Mouse (Mus musculus) retina, postnatal 7 days (tissue): Measurements from ENCODE around the gene Mterf1a.
"Not testable (repeated sequence)": the region's sequence is repeated elsewhere in the genome, so short reads cannot be mapped to it uniquely, and the experiment has no call there.

ENCODE experiments used
- DNase-seq: peaks from one replicate; pipeline ENCODE4 v3.0.0-alpha.2; 2012; ENCODE audit warnings: low read depth, low spot score

Mterf1a gene

GRCm38 (mm10) chr5:3893459-3894293, at the start of gene Mterf1a:
TSS of gene Mterf1a (minus strand) at chr5:3893933.
- DNase-seq, result not testable (repeated sequence)

- not testable (repeated sequence) for DNase-seq
Observed at GRCm38 (mm10) chr5:3943169-3943568, 49.4 kb upstream of the Mterf1a start.

DNA sequence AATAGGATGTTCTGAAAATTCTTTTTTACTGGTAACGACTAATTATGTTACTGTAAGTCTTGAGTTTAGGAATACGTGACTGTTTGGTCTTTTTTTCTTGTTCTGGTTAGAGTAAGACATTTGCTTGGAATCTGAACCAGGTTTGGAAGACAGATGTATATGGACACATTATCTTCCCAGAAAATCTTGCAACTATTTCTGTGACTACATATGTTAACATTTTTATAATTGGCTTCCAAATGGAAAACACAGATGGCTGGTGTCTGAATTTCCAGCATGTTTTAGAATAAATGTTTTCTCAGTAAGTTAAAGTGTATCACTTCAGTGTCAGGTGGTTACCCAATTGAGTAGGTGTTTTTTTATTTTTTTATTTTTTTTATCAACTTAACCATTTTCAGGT, 47.5 kb upstream of the Mterf1a start:
- DNase-seq, result no peak

DNA sequence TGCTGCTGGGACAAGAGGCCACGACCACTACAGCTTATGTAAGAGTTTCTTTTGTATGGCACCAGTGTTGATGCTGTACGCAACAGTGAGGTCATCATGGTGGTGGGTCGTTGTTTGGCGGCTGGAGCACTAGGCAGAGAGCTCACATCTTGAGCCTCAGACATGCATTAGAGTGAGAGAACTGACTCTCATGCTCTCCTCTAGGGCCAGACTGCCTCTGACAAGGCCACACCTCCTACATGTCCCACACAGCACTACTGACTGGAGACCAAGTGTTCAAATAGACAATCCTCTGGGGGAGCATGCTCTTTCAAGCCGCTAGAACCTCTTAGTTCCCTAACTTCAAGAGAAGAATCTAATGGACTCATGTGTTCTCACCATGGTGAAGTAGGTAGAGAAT, 45.6 kb upstream of the Mterf1a start:
- no peak for DNase-seq

DNA sequence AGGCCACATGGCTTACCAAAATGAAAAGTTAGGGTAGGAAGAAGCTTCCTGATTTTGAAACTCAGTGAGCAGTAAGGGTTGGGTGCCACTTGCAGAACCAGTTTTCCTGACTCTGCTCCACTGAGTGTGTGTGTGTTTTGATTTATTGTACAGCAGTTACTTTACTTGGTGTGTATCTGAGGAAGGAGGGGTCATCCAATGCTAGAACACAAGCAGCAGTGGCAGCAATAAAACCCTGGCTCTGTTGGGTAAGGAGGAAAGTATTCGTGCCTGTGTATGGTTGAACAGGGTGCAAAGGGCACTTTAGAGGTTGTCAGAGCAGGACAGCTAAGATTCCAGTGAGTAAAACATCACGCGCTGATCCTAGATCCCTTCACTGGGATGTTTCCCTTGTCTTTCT, 45.2 kb upstream of the Mterf1a start:
- no peak for DNase-seq

DNA sequence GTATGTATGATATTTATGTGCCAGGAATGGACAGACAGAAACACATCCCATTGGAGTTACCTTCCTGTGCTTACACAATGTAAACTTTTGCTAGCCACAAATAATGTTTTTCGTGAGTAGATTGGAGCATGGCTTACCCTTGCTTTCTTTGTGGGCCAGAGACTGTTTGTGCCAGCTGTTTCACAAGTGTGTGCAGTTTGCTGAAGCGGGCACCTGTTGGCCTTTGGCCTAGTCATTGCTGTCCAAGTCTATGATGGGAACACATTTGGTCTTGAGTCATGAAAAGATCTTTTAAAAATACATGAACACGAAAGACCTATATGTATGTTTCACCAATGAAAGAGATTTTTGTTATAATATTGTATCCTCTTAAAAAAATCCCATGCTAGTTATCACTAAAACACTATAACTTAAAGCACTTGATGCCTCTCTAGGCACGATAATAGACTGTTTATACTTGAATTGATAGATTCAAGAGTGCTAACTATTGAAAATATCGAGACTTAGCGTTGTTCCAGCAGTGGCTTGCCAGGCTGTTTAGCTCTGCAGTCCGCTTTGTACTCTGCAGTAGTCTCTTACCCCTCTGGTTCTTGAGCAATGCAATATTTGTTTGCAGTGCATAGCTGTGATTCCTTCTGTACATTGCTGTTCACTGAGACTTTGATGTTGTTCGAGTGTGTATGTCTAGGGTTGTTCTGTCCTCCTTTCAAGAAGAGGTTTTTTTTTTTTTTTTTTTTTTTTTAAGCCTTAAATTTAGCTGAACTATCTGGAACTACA, 42.2 kb upstream of the Mterf1a start:
- no peak for DNase-seq

- DNase-seq, result no peak
Observed at GRCm38 (mm10) chr5:3935266-3935665, 41.5 kb upstream of the Mterf1a start.

- no peak for DNase-seq
Observed at GRCm38 (mm10) chr5:3933551-3933950, 39.8 kb upstream of the Mterf1a start.

- no peak for DNase-seq
Observed at GRCm38 (mm10) chr5:3931636-3932035, 37.9 kb upstream of the Mterf1a start.

- no peak for DNase-seq
Observed at GRCm38 (mm10) chr5:3930760-3931159, 37.0 kb upstream of the Mterf1a start.

DNA sequence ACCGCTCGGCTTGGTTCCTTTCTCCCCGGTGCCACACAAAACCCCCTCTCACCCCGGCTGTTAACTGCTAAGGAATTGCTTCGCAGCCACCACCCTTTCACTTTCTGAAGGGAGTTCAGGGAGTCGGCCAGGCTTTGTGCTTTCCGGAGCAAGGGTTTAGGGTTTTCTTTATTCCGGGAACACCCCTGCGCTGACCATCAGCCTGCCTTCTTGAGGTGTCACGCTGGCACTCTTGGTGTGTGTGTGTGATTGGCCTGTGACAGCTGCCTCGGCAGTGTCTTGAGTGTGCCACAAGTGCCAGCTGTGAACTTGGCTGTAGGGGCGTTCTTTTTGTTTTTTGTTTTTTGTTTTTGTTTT, 34.9 kb upstream of the Mterf1a start:
- DNase-seq, result no peak

- DNase-seq, result peak; percentile 39
Observed at GRCm38 (mm10) chr5:3927801-3928689, 34.3 kb upstream of the Mterf1a start, which contains the start of gene Akap9. TSS of gene Akap9 (plus strand) at chr5:3928054.

GRCm38 (mm10) chr5:3926666-3927065, 32.9 kb upstream of the Mterf1a start:
- DNase-seq, result no peak

DNA sequence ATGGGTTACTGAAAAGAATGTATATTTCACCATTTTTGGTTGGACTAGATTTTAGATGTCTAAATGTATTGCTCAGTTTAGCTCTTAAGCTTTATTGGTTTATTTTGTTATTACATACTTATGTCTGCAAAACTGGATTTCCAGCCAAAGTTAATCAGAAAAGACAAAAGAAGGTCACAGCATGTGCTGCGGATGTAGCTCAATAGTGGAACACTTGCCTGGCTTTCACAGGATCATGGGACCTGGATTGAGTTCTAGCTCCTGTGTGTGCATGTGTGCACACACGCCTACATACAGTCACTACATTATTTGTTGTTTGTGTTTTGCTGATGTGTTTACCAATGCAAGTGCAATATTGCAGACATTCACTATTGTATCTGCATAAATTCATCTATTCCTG, 28.6 kb upstream of the Mterf1a start:
- no peak for DNase-seq

- no peak for DNase-seq
Observed at GRCm38 (mm10) chr5:3905471-3905870, 11.7 kb upstream of the Mterf1a start.

- not testable (repeated sequence) for DNase-seq
Observed at GRCm38 (mm10) chr5:3894294-3894619, 524 bp upstream of the Mterf1a start.

- no peak for DNase-seq
Observed at GRCm38 (mm10) chr5:3889201-3889600, 4.5 kb downstream of the Mterf1a start.

DNA sequence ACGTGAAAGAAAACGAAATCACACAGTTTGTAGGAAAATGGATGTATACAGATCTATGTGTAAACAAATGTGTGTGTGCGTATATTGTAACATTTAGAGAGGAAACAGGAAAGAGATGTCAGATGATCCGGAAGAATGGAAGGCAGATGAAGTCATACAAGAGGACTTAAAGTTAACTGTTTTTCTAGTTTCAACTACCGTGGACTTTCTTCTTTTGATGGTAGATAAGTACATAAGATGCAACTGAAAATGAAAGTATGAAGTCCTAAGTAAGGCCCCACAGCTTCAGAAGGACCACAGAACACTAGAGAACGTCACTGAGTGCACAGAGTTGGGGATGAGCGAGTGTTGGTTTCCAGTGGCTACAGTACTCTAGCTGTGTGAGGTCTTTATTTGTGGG, 6.9 kb downstream of the Mterf1a start:
- not testable (repeated sequence) for DNase-seq

DNA sequence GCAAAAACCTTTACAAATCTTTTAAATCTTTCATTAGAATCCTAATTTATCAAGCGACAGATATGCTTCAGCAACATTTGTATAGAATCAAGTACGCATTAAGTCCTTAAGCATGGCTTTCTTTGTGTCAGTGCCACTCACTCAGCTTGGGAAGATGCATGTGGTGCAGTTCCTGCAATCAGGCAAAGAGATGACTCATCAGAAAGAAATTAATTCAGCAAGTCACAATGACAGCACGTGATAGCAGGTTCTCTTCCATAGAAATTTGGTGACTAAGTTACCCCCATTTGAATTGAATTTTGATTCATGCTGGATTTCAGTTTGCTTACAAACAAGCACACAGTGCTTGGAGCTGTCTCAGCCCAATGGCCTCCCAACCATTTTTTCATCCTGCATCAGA, 20.2 kb downstream of the Mterf1a start:
- no peak for DNase-seq

GRCm38 (mm10) chr5:3872348-3872747, 21.4 kb downstream of the Mterf1a start:
- no peak for DNase-seq

DNA sequence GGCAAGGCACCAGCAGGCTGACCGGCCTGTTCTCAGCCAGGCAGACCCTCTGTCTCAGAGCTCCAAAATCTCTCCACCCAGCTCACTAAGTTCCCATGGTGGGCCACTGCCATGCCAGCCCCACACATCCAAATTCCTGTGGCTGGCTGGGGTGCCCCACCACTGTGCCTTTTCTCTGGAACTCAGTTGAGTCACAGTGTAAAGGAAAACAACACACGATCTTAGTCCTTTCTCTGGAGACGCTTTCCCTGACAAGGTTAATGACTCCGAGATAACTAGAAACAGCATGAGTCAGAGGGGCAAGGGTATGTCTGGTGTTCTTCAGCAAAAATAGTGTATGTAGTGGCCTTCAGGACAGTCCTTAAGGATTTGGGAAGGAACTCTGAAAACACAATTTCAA, 23.6 kb downstream of the Mterf1a start:
- no peak for DNase-seq

- no peak for DNase-seq
Observed at GRCm38 (mm10) chr5:3845026-3845425, 48.7 kb downstream of the Mterf1a start, which contains the start of gene Lrrd1. TSS of gene Lrrd1 (plus strand) at chr5:3845173.
